Mouse (Mus musculus) CD8-positive naive resting alpha-beta T cell, adult 57 days (primary cell): Measurements from ENCODE around the gene Ptcra. TPM values are rescaled to one million over a fixed set of nuclear protein-coding genes. Genes with fewer than 3 reads are reported as not detected.

Experiments
- total RNA-seq: library from RNA; stranded (reverse); gene quantifications from one replicate; pipeline ENCODE4 v1.2.4, GENCODE M21; 2023

The Ptcra gene
- 0.40 TPM for total RNA-seq

GRCm38 (mm10) chr17:46763544-46763943 lies at the start of gene Ptcra:
Ptcra (minus strand) TSS chr17:46763712.

DNA sequence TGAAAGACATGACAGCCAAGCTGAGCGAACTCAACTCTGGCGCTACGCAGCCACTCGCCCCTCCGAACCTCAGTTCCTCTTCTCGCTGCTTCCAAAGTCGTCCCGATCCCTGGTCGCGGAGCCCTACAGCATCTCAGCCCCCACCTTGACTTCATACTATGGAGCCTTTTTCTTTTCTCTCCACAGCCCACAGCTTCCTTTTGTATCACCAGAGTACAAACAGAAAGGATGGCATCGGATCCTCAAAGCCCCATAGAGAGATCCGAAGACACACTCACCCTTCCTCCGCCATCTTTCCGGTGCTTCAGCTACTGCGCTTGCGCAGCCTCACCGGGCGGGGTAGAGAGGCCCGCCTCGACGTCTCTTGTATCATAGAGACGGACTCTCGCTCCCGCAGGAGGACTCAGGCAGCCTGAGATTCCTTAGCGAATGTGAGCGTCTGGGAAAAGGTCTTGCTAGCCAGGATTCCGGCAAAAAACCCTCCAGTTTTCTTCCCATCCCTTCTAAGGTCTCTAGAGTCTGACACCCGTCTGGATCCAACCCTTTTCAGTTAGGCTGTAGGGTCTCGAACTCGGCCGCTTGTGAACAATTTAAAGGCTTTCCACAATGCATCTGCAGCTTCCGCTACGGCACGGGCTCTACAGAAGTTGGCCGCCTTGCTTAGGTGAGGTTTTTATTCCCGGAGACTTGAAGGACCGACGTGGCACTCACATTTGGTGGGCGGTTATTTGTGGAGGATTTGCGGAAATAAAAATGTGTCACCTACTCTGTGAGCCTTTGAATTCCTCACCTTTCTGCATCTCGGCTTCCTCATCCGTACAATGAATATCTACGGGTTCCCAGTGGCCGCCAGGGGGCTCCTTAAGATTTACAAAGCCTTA lies 19.1 kb upstream of the Ptcra start, which contains the start of gene Rpl7l1:
TSS of gene Rpl7l1 (minus strand) at position 332 of the 881 bp plus-strand sequence.

GRCm38 (mm10) chr17:46772404-46773277 lies 9.1 kb upstream of the Ptcra start, which contains the start of gene 2310039H08Rik:
2310039H08Rik (plus strand) TSS chr17:46772635.

GRCm38 (mm10) chr17:46751794-46752556 lies 11.5 kb downstream of the Ptcra start, which contains the start of gene Cnpy3:
Cnpy3 (minus strand) TSS chr17:46752214.

GRCm38 (mm10) chr17:46728904-46729318 lies 34.6 kb downstream of the Ptcra start, which contains the start of gene Gnmt:
Gnmt (minus strand) TSS chr17:46729168.

GRCm38 (mm10) chr17:46710959-46711597 lies 52.4 kb downstream of the Ptcra start, which contains the start of gene Pex6:
Pex6 (plus strand) TSS chr17:46711463.

Other genes with a start within 250 kb of the Ptcra start
- gene Cul9, start 217.3 kb downstream of the Ptcra start, total RNA-seq: 20.4 TPM
- gene Srf, start 207.5 kb downstream of the Ptcra start, total RNA-seq: 66.8 TPM
- gene Ptk7, start 134.2 kb downstream of the Ptcra start, total RNA-seq: not detected
- gene Klc4, start 117.7 kb downstream of the Ptcra start, total RNA-seq: 15.0 TPM
- 31.6 TPM for gene Mrpl2, start 117.5 kb downstream of the Ptcra start, total RNA-seq
- gene Cul7, start 113.4 kb downstream of the Ptcra start, total RNA-seq: 7.3 TPM
- gene Rrp36, start 89.4 kb downstream of the Ptcra start, total RNA-seq: 34.8 TPM
- gene Mea1, start 84.9 kb downstream of the Ptcra start, total RNA-seq: 31.5 TPM
- gene Klhdc3, start 82.8 kb downstream of the Ptcra start, total RNA-seq: 46.1 TPM
- 34.2 TPM for gene Ppp2r5d, start 58.6 kb downstream of the Ptcra start, total RNA-seq
- gene Pex6, start 52.2 kb downstream of the Ptcra start, total RNA-seq: 28.2 TPM
- 3.2 TPM for gene Gnmt, start 34.5 kb downstream of the Ptcra start, total RNA-seq
- 57.9 TPM for gene Cnpy3, start 11.5 kb downstream of the Ptcra start, total RNA-seq
- gene 2310039H08Rik, start 8.9 kb upstream of the Ptcra start, total RNA-seq: 22.0 TPM
- 70.1 TPM for gene Rpl7l1, start 19.0 kb upstream of the Ptcra start, total RNA-seq
- gene Bicral, start 94.8 kb upstream of the Ptcra start, total RNA-seq: 30.8 TPM
- gene Tbcc, start 127.0 kb upstream of the Ptcra start, total RNA-seq: 14.1 TPM
- not detected for gene Prph2, start 146.7 kb upstream of the Ptcra start, total RNA-seq
- gene Ubr2, start 246.8 kb upstream of the Ptcra start, total RNA-seq: 94.4 TPM